Mouse (Mus musculus) liver, embryonic 11.5 days (tissue): ENCODE results near the gene Abcf1. TPM values are rescaled to one million over a fixed set of nuclear protein-coding genes. Genes with fewer than 3 reads are reported as not detected.
A peak's percentile ranks its signal among the peaks of the same experiment; 100 is the strongest.

Experiments
- ATAC-seq: fragments of 200-750 bp; cut with Nextera tagmentation; replicated peaks from 2 replicates; pipeline ENCODE4 v1.8.0; 2017; ENCODE audit warnings: moderate number of reproducible peaks, mild to moderate bottlenecking, moderate TSS enrichment, moderate library complexity; ENCODE audit not compliant: low FRiP score
- DNase-seq: peaks from one replicate; pipeline ENCODE4 v3.0.0-alpha.2; 2017; ENCODE audit warnings: low spot score
- H3K27ac ChIP-seq: fragments of 300-500 bp; sonication (generic); 2 replicates; pipeline ENCODE4 v1.5.1; 2014; ENCODE audit warnings: mild to moderate bottlenecking, low read depth, low read length, control low read depth
- H3K27me3 ChIP-seq: fragments of 300-500 bp; sonication (generic); replicated peaks from 2 replicates; pipeline ENCODE4 v1.6.1; 2014; ENCODE audit warnings: low read length, mixed read lengths; ENCODE audit not compliant: control insufficient read depth, insufficient read depth
- H3K36me3 ChIP-seq: fragments of 300-500 bp; sonication (generic); 2 replicates; pipeline ENCODE4 v1.6.1; 2014; ENCODE audit warnings: mild to moderate bottlenecking, low read length, moderate library complexity, mixed read lengths; ENCODE audit not compliant: control insufficient read depth, insufficient read depth
- H3K4me1 ChIP-seq: fragments of 300-500 bp; sonication (generic); replicated peaks from 2 replicates; pipeline ENCODE4 v1.6.1; 2014; ENCODE audit warnings: low read length, mixed read lengths; ENCODE audit not compliant: control insufficient read depth, insufficient read depth
- H3K4me2 ChIP-seq: fragments of 300-500 bp; sonication (generic); 2 replicates; pipeline ENCODE4 v1.6.1; 2014; ENCODE audit warnings: mild to moderate bottlenecking, control low read depth, moderate library complexity
- H3K4me3 ChIP-seq: fragments of 300-500 bp; sonication (generic); 2 replicates; pipeline ENCODE4 v1.5.1; 2014; ENCODE audit warnings: low read depth, low read length, control low read depth
- H3K9ac ChIP-seq: fragments of 300-500 bp; sonication (generic); 2 replicates; pipeline ENCODE4 v1.6.1; 2014; ENCODE audit warnings: low read depth, low read length, control low read depth
- H3K9me3 ChIP-seq: fragments of 300-500 bp; sonication (generic); 2 replicates; pipeline ENCODE4 v1.6.1; 2016; ENCODE audit warnings: low read length, inconsistent platforms, mixed read lengths; ENCODE audit not compliant: control insufficient read depth
- WGBS: fragments of 180-500 bp; shearing (Covaris S2); extraction: QIAGEN DNeasy Blood & Tissue Kit; methylation state at CpG from one replicate; pipeline ENCODE4 v1.1.7; 2014; 5-methylcytosine and 5-hydroxymethylcytosine counted together
- polyA plus RNA-seq: library from polyadenylated mRNA; unstranded; fragments of >200 nt; fragmentation: Nextera tagmentation; extraction: Ambion mirVana; gene quantifications from 2 replicates; pipeline ENCODE4 v1.2.1, GENCODE M21; 2014

Gene Abcf1
- polyA plus RNA-seq, 1 experiment from 2014 or later, result 134 TPM

DNA sequence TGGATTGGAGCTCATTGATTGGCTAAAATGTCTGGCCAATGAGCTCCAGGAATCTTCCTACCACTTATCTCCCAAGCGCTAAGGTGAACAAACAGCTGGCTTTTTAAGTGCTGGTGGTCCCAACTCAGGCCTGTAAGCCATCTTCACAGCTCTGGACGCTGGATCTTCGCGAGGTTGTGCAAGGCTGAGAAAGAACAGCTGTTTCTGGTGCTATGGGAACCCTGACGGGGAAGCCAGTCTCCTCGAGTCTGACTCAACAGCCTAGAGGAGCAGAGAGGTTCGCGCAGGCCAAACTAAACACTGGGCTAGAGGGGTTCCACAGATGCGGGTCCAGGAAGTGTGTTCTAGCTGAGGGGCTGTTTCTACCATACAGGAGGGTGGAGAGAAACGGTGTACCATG, 22.2 kb upstream of the Abcf1 start:
- WGBS, result 46% methylated on average over 10 of the region's 10 CpGs

DNA sequence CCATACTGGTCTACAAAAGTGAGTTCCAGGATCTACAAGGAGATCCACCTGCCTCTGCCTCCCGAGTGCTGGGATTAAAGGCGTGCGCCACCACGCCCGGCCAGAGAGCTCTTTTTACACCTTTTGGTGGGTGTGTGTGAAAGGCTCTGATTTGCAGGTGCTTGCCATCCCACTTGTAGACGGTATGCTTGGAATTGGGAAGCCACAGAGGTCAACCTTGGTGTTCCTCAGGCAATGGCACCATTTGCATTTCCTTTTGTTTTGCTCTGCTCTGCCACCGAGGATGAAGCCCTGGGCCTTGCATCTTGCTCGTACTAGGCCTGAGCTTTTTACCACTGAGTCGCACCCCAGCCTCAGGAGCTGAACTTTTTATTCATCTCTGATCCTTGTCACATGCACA, 12.2 kb upstream of the Abcf1 start:
- H3K27ac ChIP-seq, result no peak overlapping the region
- peaks cover 24% of the 10 kb centered on the region; the same call in 1 of the 2 replicates for H3K36me3 ChIP-seq
- H3K27me3 ChIP-seq, result no peaks in the 10 kb centered on the region
- 91% methylated on average over 9 of the region's 9 CpGs for WGBS
- no peak overlapping the region for H3K9ac ChIP-seq
- H3K4me2 ChIP-seq, result no peak overlapping the region
- no peak overlapping the region for H3K4me3 ChIP-seq
- ATAC-seq (no peak), DNase-seq (no peak)
- no peaks in the 10 kb centered on the region for H3K9me3 ChIP-seq
- H3K4me1 ChIP-seq, result peaks cover 11% of the 10 kb centered on the region

More for the DNA sequence above, 22.2 kb upstream of the Abcf1 start:
- no peak overlapping the region for H3K27ac ChIP-seq
- H3K9me3 ChIP-seq, result no peaks in the 10 kb centered on the region
- peaks cover 9% of the 10 kb centered on the region for H3K4me1 ChIP-seq
- no peak for ATAC-seq
- H3K4me2 ChIP-seq, result no peak overlapping the region
- no peak overlapping the region for H3K4me3 ChIP-seq
- no peak for DNase-seq
- no peak overlapping the region for H3K9ac ChIP-seq
- peaks cover 10% of the 10 kb centered on the region; the same call in 1 of the 2 replicates for H3K36me3 ChIP-seq
- H3K27me3 ChIP-seq, result no peaks in the 10 kb centered on the region

DNA sequence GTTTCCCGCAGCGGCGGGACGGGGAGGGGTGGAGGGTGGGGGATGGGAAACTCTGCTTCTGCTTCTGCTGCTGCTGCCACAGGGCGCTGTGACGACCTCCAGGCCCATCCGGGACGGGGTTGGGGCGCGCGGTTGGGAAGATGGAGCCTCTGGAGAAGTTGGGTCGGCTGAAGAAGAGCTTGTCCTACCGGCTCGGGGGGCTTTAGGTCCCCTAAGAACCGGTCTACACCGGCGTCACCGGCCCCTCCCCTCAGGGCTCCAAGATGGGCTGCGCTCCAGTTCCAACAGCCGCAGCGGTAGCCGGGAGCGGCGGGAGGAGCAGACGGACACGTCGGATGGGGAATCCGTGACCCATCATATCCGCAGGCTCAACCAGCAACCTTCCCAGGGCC, 10.8 kb upstream of the Abcf1 start:
- Histone ChIP-seq H3K4me1 (peaks cover 11% of the 10 kb centered on the region), H3K27me3 (no peaks in the 10 kb centered on the region), H3K27ac (peak overlapping the region; percentile 88), H3K4me2 (peak overlapping the region; percentile 93), H3K9ac (peak overlapping the region; percentile 76), H3K4me3 (peak overlapping the region; percentile 77), H3K36me3 (peaks cover 22% of the 10 kb centered on the region; the same call in 1 of the 2 replicates), H3K9me3 (no peaks in the 10 kb centered on the region)
- WGBS, result under 1% methylated on average over 29 of the region's 29 CpGs
- ATAC-seq (peak; percentile 9), DNase-seq (peak; percentile 66)

DNA sequence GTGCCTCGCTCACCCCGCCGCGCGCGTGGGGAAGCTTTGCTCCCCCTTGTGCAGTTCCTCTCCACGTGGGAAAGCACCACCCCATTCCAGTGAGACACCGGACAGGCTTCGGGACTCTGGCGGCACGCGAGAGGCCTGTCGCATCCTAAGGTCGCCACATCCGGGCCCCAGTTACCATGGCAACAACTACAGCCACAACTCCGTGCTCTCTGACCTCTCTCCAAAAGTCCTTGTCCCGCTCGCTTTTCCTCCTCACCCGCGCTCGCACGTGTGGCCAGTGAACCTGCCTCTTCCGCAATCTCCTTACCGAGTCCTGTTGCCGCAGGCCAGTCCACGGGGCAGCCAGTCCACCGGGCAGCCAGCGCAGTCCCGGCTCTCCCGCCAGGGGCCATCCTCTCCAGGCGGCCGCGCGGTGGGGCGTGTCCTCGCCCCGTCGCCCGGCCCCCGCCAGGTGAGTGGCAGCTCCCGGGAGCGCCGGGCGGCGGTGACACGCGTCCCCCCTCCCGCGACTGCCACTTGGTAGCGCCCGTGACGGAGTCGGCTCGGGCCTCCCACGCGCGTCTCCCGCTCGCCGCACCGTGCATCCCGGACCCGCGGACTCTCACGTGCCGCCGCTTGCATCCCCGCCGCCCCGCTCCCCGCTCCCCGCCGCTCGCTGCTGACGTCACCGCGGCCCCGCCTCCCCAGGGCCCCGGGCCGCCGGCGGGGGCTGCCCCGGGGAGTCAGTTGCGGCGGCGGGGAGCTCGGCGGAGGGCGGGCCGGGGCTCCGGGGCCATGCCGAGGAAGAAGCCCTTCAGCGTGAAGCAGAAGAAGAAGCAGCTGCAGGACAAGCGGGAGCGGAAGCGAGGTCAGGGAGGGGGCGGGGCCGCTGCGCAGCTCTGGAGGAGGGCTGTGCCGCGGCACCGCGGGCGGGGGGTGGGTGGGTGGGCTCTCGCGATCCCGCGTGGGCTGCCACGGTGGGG, 10.1 kb upstream of the Abcf1 start, which contains the start of the genes Gnl1 and Prr3:
Gnl1 (plus strand) TSS at position 451 of the 962 bp plus-strand sequence.
Prr3 (minus strand) TSS at position 836 of the 962 bp plus-strand sequence.
- ATAC-seq, result peak; percentile 88
- Histone ChIP-seq H3K9ac (peak within 1 kb of the TSS; percentile 76), H3K4me2 (peak within 1 kb of the TSS; percentile 93), H3K27me3 (no peaks in the 10 kb centered on the region), H3K4me1 (peaks cover 11% of the 10 kb centered on the region), H3K4me3 (peak within 1 kb of the TSS; percentile 77), H3K9me3 (no peaks in the 10 kb centered on the region), H3K36me3 (peaks cover 18% of the 10 kb centered on the region; the same call in 1 of the 2 replicates), H3K27ac (peak within 1 kb of the TSS; percentile 88)
- WGBS, result under 1% methylated on average over 102 of the region's 109 CpGs
- peak; percentile 99 for DNase-seq

DNA sequence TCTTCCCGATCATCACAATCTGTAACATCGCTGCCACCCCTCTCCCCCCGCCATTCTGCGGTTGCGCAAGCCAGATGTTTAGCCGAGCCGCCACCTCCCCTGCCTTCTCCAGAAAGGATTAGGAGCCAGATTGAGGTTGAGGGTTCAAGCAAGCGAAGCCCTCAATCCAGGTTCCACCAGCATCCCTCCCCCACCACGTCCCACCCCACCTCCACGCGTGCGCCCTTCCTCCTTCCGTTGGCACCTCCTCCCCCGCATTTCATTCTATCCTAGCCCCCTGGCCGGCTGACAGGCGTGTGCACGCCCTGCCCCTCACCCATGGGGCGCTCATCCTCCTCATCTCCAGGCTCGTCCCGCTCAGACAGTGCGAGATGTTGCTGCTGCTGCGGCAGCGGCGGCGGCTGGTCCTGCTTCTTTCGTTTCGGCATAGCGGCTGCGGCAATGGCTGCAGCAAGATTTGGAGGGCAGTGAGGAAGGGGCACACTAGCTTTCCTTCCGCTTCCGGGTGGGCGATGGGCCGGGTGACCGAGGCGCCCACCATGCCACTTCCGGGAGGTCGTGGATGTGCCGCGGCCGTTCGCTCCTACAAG, 9.3 kb upstream of the Abcf1 start:
- Histone ChIP-seq H3K36me3 (peaks cover 21% of the 10 kb centered on the region; the same call in 1 of the 2 replicates), H3K27me3 (no peaks in the 10 kb centered on the region), H3K9ac (peak overlapping the region; percentile 76), H3K4me3 (peak overlapping the region; percentile 77), H3K4me2 (peak overlapping the region; percentile 93), H3K27ac (peak overlapping the region; percentile 88), H3K9me3 (no peaks in the 10 kb centered on the region), H3K4me1 (peaks cover 11% of the 10 kb centered on the region)
- DNase-seq (no peak), ATAC-seq (peak; percentile 59)
- under 1% methylated on average over 41 of the region's 41 CpGs for WGBS

DNA sequence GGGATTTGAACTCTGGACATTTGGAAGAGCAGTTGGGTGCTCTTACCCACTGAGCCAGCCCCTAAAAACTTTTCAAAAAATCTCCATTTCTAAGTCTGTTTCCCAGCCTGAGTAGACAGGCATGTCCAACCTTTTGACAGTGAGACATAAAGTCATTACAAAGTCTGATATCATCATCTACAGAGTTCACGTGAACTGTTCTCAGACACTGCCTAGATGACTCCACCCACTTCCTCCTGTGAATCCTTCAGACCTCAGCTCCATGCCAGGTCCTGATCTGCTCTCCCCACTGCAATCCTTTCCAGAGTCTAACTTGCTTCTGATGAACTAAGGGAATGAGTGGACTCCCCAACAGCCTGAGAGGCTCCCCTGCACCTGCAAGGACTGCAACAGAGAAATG, 2.6 kb upstream of the Abcf1 start:
- Histone ChIP-seq H3K4me1 (peaks cover 14% of the 10 kb centered on the region), H3K4me3 (no peak overlapping the region), H3K4me2 (no peak overlapping the region), H3K27me3 (no peaks in the 10 kb centered on the region), H3K9me3 (no peaks in the 10 kb centered on the region), H3K9ac (no peak overlapping the region), H3K36me3 (peaks cover 12% of the 10 kb centered on the region; the same call in 1 of the 2 replicates), H3K27ac (no peak overlapping the region)
- ATAC-seq (no peak), DNase-seq (no peak)
- WGBS, result 38% methylated on average over 1 of the region's 1 CpGs

DNA sequence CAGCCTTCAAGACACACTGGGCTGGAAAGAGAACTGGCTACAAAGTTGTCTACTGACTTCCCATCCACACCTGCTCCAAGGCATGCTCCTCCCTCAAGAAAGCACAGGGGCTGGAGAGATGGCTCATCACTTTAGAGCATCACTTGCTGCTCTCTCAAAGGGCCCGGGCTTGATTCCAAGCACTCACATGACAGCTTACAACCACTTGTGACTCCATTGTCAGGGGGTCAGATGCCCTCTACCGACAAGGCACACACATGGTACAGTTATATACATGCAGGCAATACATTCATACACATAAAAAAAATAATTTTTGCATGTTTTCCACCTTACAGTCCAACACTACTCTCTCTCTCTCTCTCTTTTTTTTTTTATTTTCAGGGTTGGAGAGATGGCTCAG, 1.9 kb downstream of the Abcf1 start:
- Histone ChIP-seq H3K27me3 (no peaks in the 10 kb centered on the region), H3K9me3 (no peaks in the 10 kb centered on the region), H3K4me2 (peak overlapping the region; percentile 19; the same call in 1 of the 2 replicates), H3K36me3 (peaks cover 15% of the 10 kb centered on the region), H3K27ac (no peak overlapping the region), H3K4me3 (0 out of 2 replicates have a peak overlapping the region, but pooled peaks have one; percentile 6), H3K9ac (no peak overlapping the region; the same call in 1 of the 2 replicates), H3K4me1 (peaks cover 14% of the 10 kb centered on the region)
- no peak for ATAC-seq
- no peak for DNase-seq
- WGBS, result 96% methylated on average over 2 of the region's 2 CpGs

DNA sequence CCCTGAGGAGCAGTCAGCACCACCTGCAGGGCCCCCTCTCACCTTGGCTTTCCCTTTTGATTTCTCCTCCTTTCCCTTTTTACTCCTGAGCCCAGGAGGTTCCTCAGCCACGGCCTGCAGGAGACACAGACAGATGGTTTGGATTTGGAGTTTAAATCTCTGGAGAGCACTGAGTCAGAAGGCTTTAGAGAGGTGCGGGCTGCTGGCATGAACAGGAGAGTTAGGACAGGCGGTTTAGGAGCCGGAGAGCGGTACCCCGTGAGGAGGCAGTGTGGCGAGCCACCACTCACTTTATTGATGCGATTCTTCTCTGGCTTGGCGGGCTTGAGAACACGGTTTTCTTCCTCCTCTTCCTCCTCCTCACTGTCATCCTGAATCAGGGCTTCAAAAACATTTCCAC, 6.3 kb downstream of the Abcf1 start:
- H3K27ac ChIP-seq, result no peak overlapping the region
- DNase-seq (no peak), ATAC-seq (no peak)
- H3K36me3 ChIP-seq, result peaks cover 57% of the 10 kb centered on the region
- no peak overlapping the region for H3K4me3 ChIP-seq
- H3K4me2 ChIP-seq, result no peak overlapping the region
- 86% methylated on average over 10 of the region's 10 CpGs for WGBS
- H3K9ac ChIP-seq, result no peak overlapping the region
- H3K27me3 ChIP-seq, result no peaks in the 10 kb centered on the region
- no peaks in the 10 kb centered on the region for H3K9me3 ChIP-seq
- peaks cover 5% of the 10 kb centered on the region; the same call in 1 of the 2 replicates for H3K4me1 ChIP-seq
